Mouse (Mus musculus): ENCODE data around the gene N4bp1. TPM values are rescaled to one million over a fixed set of nuclear protein-coding genes. Genes with fewer than 3 reads are reported as not detected.

The N4bp1 gene
- total RNA-seq, 4 experiments from 2014 or later: 15.8 to 17.9 (median 16.3) TPM

GRCm38 (mm10) chr8:86897726-86898419 lies 12.8 kb upstream of the N4bp1 start:
- no peak for DNase-seq (ENCODE audit: low spot score)

GRCm38 (mm10) chr8:86895390-86895789 lies 10.3 kb upstream of the N4bp1 start:
- no peak for DNase-seq (ENCODE audit: low spot score)

- DNase-seq (ENCODE audit: low spot score): no peak
These were observed 9.2 kb upstream of the N4bp1 start for GRCm38 (mm10) chr8:86894194-86894761.

- no peak for DNase-seq (ENCODE audit: low spot score)
These were observed 8.5 kb upstream of the N4bp1 start for GRCm38 (mm10) chr8:86893554-86893953.

- DNase-seq (ENCODE audit: low spot score): no peak
These were observed 6.5 kb upstream of the N4bp1 start for GRCm38 (mm10) chr8:86891533-86891932.

GRCm38 (mm10) chr8:86888058-86888939 lies 3.2 kb upstream of the N4bp1 start:
- peak; percentile 76 for DNase-seq (ENCODE audit: low spot score)

GRCm38 (mm10) chr8:86884067-86884466 lies 991 bp downstream of the N4bp1 start:
- DNase-seq (ENCODE audit: low spot score): no peak

- DNase-seq (ENCODE audit: low spot score): no peak
These were observed 2.2 kb downstream of the N4bp1 start for GRCm38 (mm10) chr8:86882568-86883478.

GRCm38 (mm10) chr8:86881951-86882350 lies 3.1 kb downstream of the N4bp1 start:
- DNase-seq (ENCODE audit: low spot score): no peak

- no peak for DNase-seq (ENCODE audit: low spot score)
These were observed 3.9 kb downstream of the N4bp1 start for GRCm38 (mm10) chr8:86881068-86881609.

- DNase-seq (ENCODE audit: low spot score): no peak
These were observed 8.2 kb downstream of the N4bp1 start for GRCm38 (mm10) chr8:86876831-86877230.

GRCm38 (mm10) chr8:86874055-86874454 lies 11.0 kb downstream of the N4bp1 start:
- no peak for DNase-seq (ENCODE audit: low spot score)

- DNase-seq (ENCODE audit: low spot score): peak; percentile 44
These were observed 11.9 kb downstream of the N4bp1 start for GRCm38 (mm10) chr8:86873151-86873550.

GRCm38 (mm10) chr8:86872097-86872815 lies 12.8 kb downstream of the N4bp1 start:
- no peak for DNase-seq (ENCODE audit: low spot score)

GRCm38 (mm10) chr8:86871421-86871820 lies 13.6 kb downstream of the N4bp1 start:
- no peak for DNase-seq (ENCODE audit: low spot score)

GRCm38 (mm10) chr8:86870771-86871170 lies 14.3 kb downstream of the N4bp1 start:
- no peak for DNase-seq (ENCODE audit: low spot score)

GRCm38 (mm10) chr8:86868041-86868440 lies 17.0 kb downstream of the N4bp1 start:
- DNase-seq (ENCODE audit: low spot score): no peak

- DNase-seq (ENCODE audit: low spot score): no peak
These were observed 20.3 kb downstream of the N4bp1 start for GRCm38 (mm10) chr8:86864764-86865163.

- no peak for DNase-seq (ENCODE audit: low spot score)
These were observed 22.2 kb downstream of the N4bp1 start for GRCm38 (mm10) chr8:86862837-86863236.

- DNase-seq (ENCODE audit: low spot score): no peak
These were observed 22.8 kb downstream of the N4bp1 start for GRCm38 (mm10) chr8:86862155-86862816.

Measured in heart, adult 8-10 months (tissue).